ENCODE assay signal across 13 mouse cellular contexts in the genomic region with DNA sequence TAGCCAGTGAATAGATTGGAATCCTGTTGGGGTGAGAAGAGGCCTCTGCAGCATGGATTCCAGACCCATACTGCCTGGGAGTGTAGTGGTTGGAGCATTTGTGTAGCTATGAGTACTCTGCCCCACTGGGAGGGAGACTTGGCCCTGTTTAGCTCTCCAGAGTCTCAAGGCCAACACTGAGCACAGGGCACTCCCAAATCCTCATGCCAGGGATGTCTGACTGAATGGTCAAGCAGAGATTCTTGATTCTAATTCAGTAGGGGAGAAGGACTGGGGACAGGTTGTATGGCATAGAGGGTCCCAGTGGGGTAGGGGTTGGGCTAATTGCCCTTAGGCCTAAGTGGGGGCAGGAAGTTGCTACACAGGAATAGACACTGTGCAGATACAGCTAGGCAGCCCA. TPM values are rescaled to one million over a fixed set of nuclear protein-coding genes. Genes with fewer than 3 reads are reported as not detected.
DNase-seq lines count a peak whose midpoint lies in the region; ATAC-seq and TF ChIP-seq lines count a peak whose summit lies in the region.
"Had no signal": no experiment of that assay in that cellular context is flagged by ENCODE, and none has a peak within 500 bp of the region (broad histone marks: within the 10 kb centered on the region; RNA-seq: fewer than 3 reads in every experiment).

No protein-coding gene starts in this region.

- H3K9ac ChIP-seq in heart, embryonic 11.5 days (ENCODE audit: low read depth, low read length), result no peak overlapping the region
- no peak overlapping the region for H3K9ac ChIP-seq in lung, embryonic 14.5 days
- no peak overlapping the region for H3K9ac ChIP-seq in limb, embryonic 15.5 days

- no peaks in the 10 kb centered on the region; the same call in 1 of the 2 replicates for H3K27me3 ChIP-seq in heart, embryonic 11.5 days (ENCODE audit: control insufficient read depth, insufficient read depth, low read length)
- H3K27me3 ChIP-seq in lung, embryonic 14.5 days (ENCODE audit: insufficient read depth, low read length), result no peaks in the 10 kb centered on the region
- no peaks in the 10 kb centered on the region for H3K27me3 ChIP-seq in limb, embryonic 15.5 days

- no peak for DNase-seq in heart, postnatal 4 days
- DNase-seq in lung, embryonic 14.5 days, result no peak
- DNase-seq in lung, postnatal 10 days, result no peak
- DNase-seq in layer of hippocampus, postnatal 36 days, result no peak
- DNase-seq: kidney, adult 9 months; retina, postnatal 1 day; thymus, postnatal 4 days had no signal

- peaks cover 14% of the 10 kb centered on the region; the same call in 1 of the 2 replicates for H3K4me1 ChIP-seq in heart, embryonic 11.5 days (ENCODE audit: control insufficient read depth, insufficient read depth, low read length)
- H3K4me1 ChIP-seq in lung, embryonic 14.5 days (ENCODE audit: insufficient read depth), result no peaks in the 10 kb centered on the region
- H3K4me1 ChIP-seq in brown adipose tissue, adult 24 weeks (ENCODE audit: control insufficient read depth, insufficient read depth, insufficient read length, low read length), result peaks cover 15% of the 10 kb centered on the region
- peaks cover 28% of the 10 kb centered on the region for H3K4me1 ChIP-seq in limb, embryonic 15.5 days
- H3K4me1 ChIP-seq: megakaryocyte, embryonic 14.5 days had no signal

- no peaks in the 10 kb centered on the region for H3K9me3 ChIP-seq in heart, embryonic 11.5 days (replicated peaks; ENCODE audit: control insufficient read depth, low read length)
- H3K9me3 ChIP-seq in lung, embryonic 14.5 days (ENCODE audit: low read depth, low read length), result no peaks in the 10 kb centered on the region
- no peaks in the 10 kb centered on the region for H3K9me3 ChIP-seq in limb, embryonic 15.5 days
- H3K9me3 ChIP-seq: megakaryocyte, embryonic 14.5 days had no signal

- peak overlapping the region; percentile 50; the same call in 1 of the 2 replicates for H3K27ac ChIP-seq in heart, embryonic 11.5 days (ENCODE audit: low read depth, low read length)
- peak overlapping the region; percentile 16; the same call in 1 of the 2 replicates for H3K27ac ChIP-seq in lung, embryonic 14.5 days (ENCODE audit: low read depth)
- H3K27ac ChIP-seq in brown adipose tissue, adult 24 weeks (replicated peaks; ENCODE audit: low read depth, low read length), result peak overlapping the region; percentile 27; the same call in 1 of the 2 replicates
- peak overlapping the region; percentile 83 for H3K27ac ChIP-seq in limb, embryonic 15.5 days

- no peak overlapping the region for H3K4me3 ChIP-seq in heart, embryonic 11.5 days (ENCODE audit: low read depth, low read length)
- H3K4me3 ChIP-seq in lung, embryonic 14.5 days (ENCODE audit: low read depth, low read length), result no peak overlapping the region
- no peak overlapping the region for H3K4me3 ChIP-seq in brown adipose tissue, adult 24 weeks (ENCODE audit: insufficient read depth, low read depth, low read length)
- H3K4me3 ChIP-seq in limb, embryonic 15.5 days, result no peak overlapping the region
- H3K4me3 ChIP-seq: megakaryocyte, embryonic 14.5 days; myocyte had no signal

- no peak for ATAC-seq in heart, embryonic 11.5 days (replicated peaks; ENCODE audit: insufficient number of reproducible peaks, low FRiP score, low TSS enrichment)
- no peak for ATAC-seq in lung, embryonic 14.5 days (ENCODE audit: insufficient read depth)
- ATAC-seq in limb, embryonic 15.5 days (ENCODE audit: insufficient number of reproducible peaks, low FRiP score, low TSS enrichment, low read depth), result no peak

- no peak for TF ChIP-seq CTCF in lung, embryonic 14.5 days (IDR thresholded peaks at IDR 0.05; ENCODE audit: low read depth)

- H3K36me3 ChIP-seq in heart, embryonic 11.5 days (ENCODE audit: control insufficient read depth, insufficient read depth, low read length), result no peaks in the 10 kb centered on the region
- no peaks in the 10 kb centered on the region for H3K36me3 ChIP-seq in lung, embryonic 14.5 days (ENCODE audit: insufficient read depth)
- no peaks in the 10 kb centered on the region for H3K36me3 ChIP-seq in limb, embryonic 15.5 days

- no peak overlapping the region for H3K4me2 ChIP-seq in heart, embryonic 11.5 days
- H3K4me2 ChIP-seq in lung, embryonic 14.5 days, result no peak overlapping the region
- H3K4me2 ChIP-seq in limb, embryonic 15.5 days, result no peak overlapping the region
- H3K4me2 ChIP-seq: liver, embryonic 11.5 days had no signal

RNA-seq across cellular contexts. Expression of a gene that starts 21.5 kb away (rescaled TPM):
- polyA plus RNA-seq in heart, embryonic 11.5 days (2014; fragmentation: Nextera tagmentation; extraction: Ambion mirVana), result 28.0 and 31.7 TPM in 2 replicates
- total RNA-seq in heart, postnatal 4 days (2021), result 10 to 100 TPM; 24.7 to 27.0 TPM
- polyA plus RNA-seq in lung, embryonic 14.5 days (2014; fragmentation: Nextera tagmentation; extraction: Ambion mirVana), result 40.1 and 47.5 TPM in 2 replicates
- polyA plus RNA-seq in brown adipose tissue, adult 24 weeks (2012; ENCODE audit: insufficient read depth, insufficient read length, missing spikeins), result 68.8 and 70.5 TPM in 2 replicates
- polyA plus RNA-seq in limb, embryonic 15.5 days (2015; fragmentation: Nextera tagmentation; extraction: Ambion mirVana), result 32.0 and 36.1 TPM in 2 replicates
- total RNA-seq in layer of hippocampus, postnatal 36 days (2021), result 10 to 100 TPM; 20.8 to 29.5 TPM

RNA-seq across cellular contexts. Expression of a gene that starts 38.3 kb away (rescaled TPM):
- polyA plus RNA-seq in heart, embryonic 11.5 days (2014; fragmentation: Nextera tagmentation; extraction: Ambion mirVana), result 0.70 and 1.2 TPM in 2 replicates
- under 1 TPM in 1 of 2 experiments, not detected in 1; 0.23 TPM for total RNA-seq in heart, postnatal 4 days (2021)
- 0.60 and 0.70 TPM in 2 replicates for polyA plus RNA-seq in lung, embryonic 14.5 days (2014; fragmentation: Nextera tagmentation; extraction: Ambion mirVana)
- not detected in 2 replicates for polyA plus RNA-seq in brown adipose tissue, adult 24 weeks (2012; ENCODE audit: insufficient read depth, insufficient read length, missing spikeins)
- polyA plus RNA-seq in limb, embryonic 15.5 days (2015; fragmentation: Nextera tagmentation; extraction: Ambion mirVana), result 0.56 and 0.81 TPM in 2 replicates
- 1 to 10 TPM; 1.2 TPM for total RNA-seq in layer of hippocampus, postnatal 36 days (2021)

RNA-seq across cellular contexts. Expression of a gene that starts 44.2 kb away (rescaled TPM):
- 5.6 and 6.3 TPM in 2 replicates for polyA plus RNA-seq in heart, embryonic 11.5 days (2014; fragmentation: Nextera tagmentation; extraction: Ambion mirVana)
- total RNA-seq in heart, postnatal 4 days (2021), result 10 to 100 TPM; 11.8 to 16.2 TPM
- polyA plus RNA-seq in lung, embryonic 14.5 days (2014; fragmentation: Nextera tagmentation; extraction: Ambion mirVana), result 8.7 and 12.1 TPM in 2 replicates
- 3.4 and 3.7 TPM in 2 replicates for polyA plus RNA-seq in brown adipose tissue, adult 24 weeks (2012; ENCODE audit: insufficient read depth, insufficient read length, missing spikeins)
- polyA plus RNA-seq in limb, embryonic 15.5 days (2015; fragmentation: Nextera tagmentation; extraction: Ambion mirVana), result 15.7 and 17.1 TPM in 2 replicates
- total RNA-seq in layer of hippocampus, postnatal 36 days (2021), result 10 to 100 TPM; 52.6 to 55.0 TPM

RNA-seq across cellular contexts. Expression of a gene that starts 53.6 kb away (rescaled TPM):
- polyA plus RNA-seq in heart, embryonic 11.5 days (2014; fragmentation: Nextera tagmentation; extraction: Ambion mirVana), result 14.4 and 15.2 TPM in 2 replicates
- 10 to 100 TPM; 12.9 to 15.3 TPM for total RNA-seq in heart, postnatal 4 days (2021)
- polyA plus RNA-seq in lung, embryonic 14.5 days (2014; fragmentation: Nextera tagmentation; extraction: Ambion mirVana), result 11.8 and 12.3 TPM in 2 replicates
- polyA plus RNA-seq in brown adipose tissue, adult 24 weeks (2012; ENCODE audit: insufficient read depth, insufficient read length, missing spikeins), result 3.4 and 6.3 TPM in 2 replicates
- 17.8 TPM in 2 replicates for polyA plus RNA-seq in limb, embryonic 15.5 days (2015; fragmentation: Nextera tagmentation; extraction: Ambion mirVana)
- 10 to 100 TPM; 13.9 to 16.0 TPM for total RNA-seq in layer of hippocampus, postnatal 36 days (2021)

Comparison
In these comparisons a context has a peak if more than half of its experiments do, and no peak if none do; other contexts are left out.
1. H3K27ac ChIP-seq: peak in every context shown above with its lines; median percentile 83 in limb, embryonic 15.5 days; 50 in heart, embryonic 11.5 days; 27 in brown adipose tissue, adult 24 weeks; 16 in lung, embryonic 14.5 days.